Mouse (Mus musculus): ENCODE results near the gene Srsf2.
"Not testable (repeated sequence)": the region's sequence is repeated elsewhere in the genome, so short reads cannot be mapped to it uniquely, and the experiment has no call there.

Srsf2 gene

GRCm38 (mm10) chr11:116832172-116832685 is 20.7 kb downstream of the Srsf2 start:
- in situ Hi-C loops (cut with MboI), result no loop called here

GRCm38 (mm10) chr11:116827534-116828165 is 25.2 kb downstream of the Srsf2 start, which contains the start of gene Mxra7:
Gene Mxra7 (minus strand): TSS chr11:116828046.
- in situ Hi-C loops (cut with MboI), result no loop called here

- in situ Hi-C loops (cut with MboI), result no loop called here
Measured at GRCm38 (mm10) chr11:116826550-116827504, 26.1 kb downstream of the Srsf2 start.

GRCm38 (mm10) chr11:116825230-116825629 is 27.7 kb downstream of the Srsf2 start:
- in situ Hi-C loops (cut with MboI), result no loop called here

- in situ Hi-C loops (cut with MboI), result not testable (repeated sequence)
Measured at GRCm38 (mm10) chr11:116823885-116824284, 29.0 kb downstream of the Srsf2 start.

GRCm38 (mm10) chr11:116823255-116823654 is 29.6 kb downstream of the Srsf2 start:
- in situ Hi-C loops (cut with MboI), result no loop called here

GRCm38 (mm10) chr11:116822626-116823025 is 30.3 kb downstream of the Srsf2 start:
- in situ Hi-C loops (cut with MboI), result no loop called here

GRCm38 (mm10) chr11:116822215-116822614 is 30.7 kb downstream of the Srsf2 start:
- in situ Hi-C loops (cut with MboI), result no loop called here

GRCm38 (mm10) chr11:116821057-116821940 is 31.6 kb downstream of the Srsf2 start:
- in situ Hi-C loops (cut with MboI), result no loop called here

GRCm38 (mm10) chr11:116819932-116820593 is 32.8 kb downstream of the Srsf2 start:
- in situ Hi-C loops (cut with MboI), result no loop called here

GRCm38 (mm10) chr11:116818722-116819121 is 34.2 kb downstream of the Srsf2 start:
- in situ Hi-C loops (cut with MboI), result no loop called here

GRCm38 (mm10) chr11:116817567-116817966 is 35.3 kb downstream of the Srsf2 start:
- in situ Hi-C loops (cut with MboI), result no loop called here

GRCm38 (mm10) chr11:116816769-116817168 is 36.1 kb downstream of the Srsf2 start:
- in situ Hi-C loops (cut with MboI), result no loop called here

GRCm38 (mm10) chr11:116814884-116815415 is 37.9 kb downstream of the Srsf2 start:
- in situ Hi-C loops (cut with MboI), result no loop called here

- in situ Hi-C loops (cut with MboI), result no loop called here
Measured at GRCm38 (mm10) chr11:116814076-116814883, 38.6 kb downstream of the Srsf2 start.

- in situ Hi-C loops (cut with MboI), result no loop called here
Measured at GRCm38 (mm10) chr11:116813610-116814009, 39.3 kb downstream of the Srsf2 start.

GRCm38 (mm10) chr11:116812793-116813529 is 39.9 kb downstream of the Srsf2 start:
- in situ Hi-C loops (cut with MboI), result no loop called here

- in situ Hi-C loops (cut with MboI), result no loop called here
Measured at GRCm38 (mm10) chr11:116810983-116811901, 41.7 kb downstream of the Srsf2 start.
